Mouse (Mus musculus) spleen, postnatal 36 days (tissue): ENCODE measurements around the gene Slit3.

Experiments used
- DNase-seq, 2 experiments: peaks; one replicate each; pipeline ENCODE4 v3.0.0; 2022; ENCODE audit warnings: low spot score in 2 of 2, mixed read lengths in 1 of 2

Gene Slit3

DNA sequence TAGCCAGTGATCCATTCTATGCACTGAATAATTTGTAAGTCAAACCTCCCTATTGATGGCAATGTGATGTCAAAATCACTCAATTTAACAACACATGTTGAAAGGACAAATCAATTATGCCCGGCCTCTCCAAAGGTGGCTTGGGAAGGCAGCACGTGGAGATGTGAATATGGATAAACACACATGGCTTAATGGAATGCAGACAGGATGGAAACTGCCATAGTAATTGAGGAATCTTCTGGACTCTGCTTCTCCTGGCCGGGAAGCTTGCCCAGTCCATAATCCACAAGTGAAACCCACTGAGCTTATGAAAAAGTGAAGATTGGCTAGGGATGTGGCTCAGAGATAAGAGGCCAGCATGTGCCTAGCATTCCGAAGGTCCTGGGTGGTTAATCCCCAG lies 227.1 kb downstream of the Slit3 start:
- DNase-seq: no peak

DNA sequence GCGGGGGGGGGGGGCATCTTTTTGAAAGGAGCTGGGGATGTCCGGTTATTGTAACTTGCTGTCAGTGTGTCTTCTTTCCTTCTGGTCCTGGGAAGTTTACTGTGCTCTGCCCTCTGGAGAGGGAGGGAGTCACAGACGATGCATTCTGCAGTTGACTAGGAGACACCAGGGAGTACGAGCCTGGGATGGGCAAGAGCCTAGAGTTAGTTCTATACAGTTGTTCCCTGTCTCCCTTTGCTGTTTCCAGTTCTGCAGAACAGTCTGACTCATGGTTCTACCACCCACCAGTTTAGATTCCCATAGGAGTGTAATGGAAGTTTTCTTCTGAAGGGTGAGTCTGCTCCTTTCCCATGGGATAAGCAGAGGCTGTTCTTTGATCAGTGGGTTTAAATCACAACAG lies 229.9 kb downstream of the Slit3 start:
- no peak for DNase-seq

DNA sequence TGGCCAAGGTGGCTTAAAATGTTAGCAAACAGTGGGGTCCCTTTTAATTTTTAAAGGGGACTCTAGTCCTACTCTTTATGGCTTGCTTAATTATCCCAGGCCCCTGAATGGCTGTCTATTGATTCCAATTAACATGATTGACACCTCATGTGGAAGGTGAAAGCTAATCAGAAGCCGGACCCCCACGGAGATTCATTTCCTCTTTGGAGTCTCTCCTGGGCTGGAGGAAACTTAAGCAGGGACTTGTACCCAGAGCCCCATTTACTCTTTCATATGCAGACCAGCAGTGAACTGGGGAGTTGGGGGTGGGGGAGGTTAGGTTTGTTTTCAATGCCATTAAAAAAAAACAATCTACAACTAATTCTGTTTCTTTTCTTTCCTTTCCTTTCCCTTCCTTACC lies 230.4 kb downstream of the Slit3 start:
- DNase-seq: no peak

DNA sequence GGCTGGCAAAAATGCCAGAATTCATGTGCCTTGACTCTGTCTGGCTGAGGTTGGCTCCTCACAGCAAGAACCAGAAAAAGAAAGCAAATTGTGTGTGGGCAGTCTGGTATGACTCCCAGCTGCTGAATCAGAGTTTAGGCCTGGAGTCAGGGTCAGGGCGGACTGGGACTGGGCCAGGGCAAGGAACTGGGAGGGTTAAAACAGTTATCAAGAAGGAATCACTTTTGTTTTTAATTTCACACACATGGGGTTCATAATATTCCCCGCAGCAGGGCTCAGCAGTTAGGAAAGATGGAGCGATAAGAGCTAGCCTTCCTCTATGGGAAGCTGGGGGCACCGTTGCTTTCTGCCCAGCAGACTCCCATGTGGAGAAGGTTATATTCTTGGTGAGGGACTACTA lies 234.8 kb downstream of the Slit3 start:
- DNase-seq: no peak

DNA sequence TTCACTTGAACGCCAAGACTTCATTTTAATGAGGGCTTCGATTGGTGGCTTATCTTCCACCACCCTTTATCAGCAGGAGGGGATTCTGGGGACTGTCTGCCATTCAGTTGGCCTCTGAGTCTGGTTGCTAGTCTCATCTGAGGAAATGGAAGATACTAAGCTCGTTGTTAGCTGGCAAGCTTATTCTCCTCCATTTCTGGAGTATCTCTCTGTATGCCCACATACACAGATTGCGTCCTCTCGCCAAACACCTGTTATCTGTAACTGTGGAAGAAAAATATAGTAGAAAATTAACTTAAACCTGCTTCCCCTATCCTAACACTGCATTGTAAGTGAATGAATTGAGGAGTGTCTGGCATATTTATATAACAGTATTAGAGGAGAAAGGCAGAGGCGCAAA lies 240.0 kb downstream of the Slit3 start:
- no peak for DNase-seq

DNA sequence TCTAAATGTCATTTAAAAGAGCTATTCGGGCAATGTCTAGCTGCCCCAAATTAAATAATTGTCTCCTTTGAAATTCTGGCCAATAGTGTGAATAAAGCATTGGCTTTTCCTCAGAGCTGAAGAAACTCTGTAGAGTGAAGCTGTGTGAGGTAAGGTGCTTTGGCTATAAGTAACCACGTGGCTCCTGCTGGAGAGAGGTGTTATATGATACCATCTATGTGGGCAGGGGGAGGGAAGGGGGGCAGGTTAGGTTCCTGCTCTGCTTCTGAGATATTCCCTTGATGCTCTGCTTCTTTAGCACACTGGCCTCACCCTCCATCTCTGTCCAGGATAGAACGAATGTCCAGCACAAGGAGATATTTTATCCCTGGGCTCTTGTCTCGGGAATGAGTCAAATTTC lies 242.0 kb downstream of the Slit3 start:
- no peak for DNase-seq

DNA sequence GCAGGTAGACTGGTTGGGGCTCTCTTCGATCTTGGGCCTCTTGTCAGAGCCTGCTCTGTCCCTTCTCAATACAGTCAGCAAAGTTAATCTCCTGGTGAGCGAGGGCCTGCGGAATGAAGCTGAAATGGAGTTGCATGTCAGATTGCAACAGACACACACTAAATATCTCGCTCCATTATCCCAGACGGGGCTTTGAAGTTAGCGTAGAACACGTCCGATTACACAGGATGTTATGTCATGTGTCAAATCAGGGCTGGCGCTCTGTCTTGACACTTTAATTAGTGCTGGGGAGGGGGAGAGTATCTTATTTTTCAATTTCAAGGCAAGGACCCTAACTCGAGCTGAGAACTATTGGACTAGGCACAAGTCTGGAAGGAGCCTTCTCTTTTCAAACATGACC lies 243.4 kb downstream of the Slit3 start:
- DNase-seq: no peak

DNA sequence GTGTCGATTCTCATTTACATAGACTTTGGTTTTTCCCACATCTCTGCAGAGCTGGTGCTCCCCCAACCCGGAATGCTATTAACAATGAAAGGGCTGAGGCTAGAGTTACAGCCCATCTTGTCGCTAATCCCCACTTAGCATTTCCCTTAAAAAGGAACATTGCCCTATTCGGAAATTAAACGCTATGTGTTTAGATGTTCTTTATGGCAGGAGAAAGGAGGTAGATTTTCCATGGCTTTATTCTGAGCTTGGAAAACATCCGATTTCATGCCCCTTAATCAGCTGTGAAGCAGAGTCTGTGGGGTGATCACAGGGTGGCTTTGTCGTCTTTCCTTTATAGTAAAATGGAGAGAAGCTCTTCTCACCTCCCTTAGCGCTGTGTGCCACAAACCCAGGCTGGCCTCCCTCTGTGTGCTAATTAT lies 244.5 kb downstream of the Slit3 start:
- DNase-seq: no peak

DNA sequence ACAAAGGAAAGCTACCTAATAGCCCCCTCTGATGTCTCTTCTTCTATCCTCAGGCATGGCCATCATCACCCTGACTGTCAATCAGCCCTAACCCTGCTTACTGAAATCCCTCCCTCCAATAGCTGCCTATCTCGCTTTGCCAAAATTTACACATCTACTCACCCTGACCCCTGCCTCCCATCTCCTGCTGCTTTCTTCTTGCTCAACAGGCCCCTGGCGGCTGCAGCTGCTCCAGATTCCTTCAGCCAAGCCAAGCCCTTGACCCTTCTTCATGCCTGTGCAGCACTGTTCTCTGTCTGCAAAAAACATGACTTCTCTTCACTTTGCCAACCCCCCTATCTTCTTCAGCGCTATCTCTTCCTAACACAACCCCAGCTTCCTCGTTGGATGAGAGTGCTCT lies 245.6 kb downstream of the Slit3 start:
- DNase-seq: no peak

DNA sequence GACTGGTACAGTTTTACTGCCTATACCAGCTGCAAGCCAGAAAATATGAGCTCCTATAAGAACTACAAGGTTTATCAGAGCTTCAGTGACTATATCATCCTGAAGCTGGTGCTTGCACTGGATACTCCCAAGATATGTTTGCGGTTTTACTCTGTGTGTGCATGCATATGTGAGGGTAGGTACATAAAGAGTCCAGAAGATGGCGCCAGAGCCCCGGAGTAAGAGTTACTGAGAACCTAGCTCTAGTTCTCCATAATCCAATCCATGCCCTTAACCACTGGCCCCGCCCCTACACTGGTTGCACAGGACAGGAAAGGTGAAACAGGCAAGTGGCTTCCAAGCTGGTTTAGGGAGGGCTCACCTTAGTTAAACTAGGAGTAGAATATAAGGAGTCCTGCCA lies 246.2 kb downstream of the Slit3 start:
- no peak for DNase-seq

DNA sequence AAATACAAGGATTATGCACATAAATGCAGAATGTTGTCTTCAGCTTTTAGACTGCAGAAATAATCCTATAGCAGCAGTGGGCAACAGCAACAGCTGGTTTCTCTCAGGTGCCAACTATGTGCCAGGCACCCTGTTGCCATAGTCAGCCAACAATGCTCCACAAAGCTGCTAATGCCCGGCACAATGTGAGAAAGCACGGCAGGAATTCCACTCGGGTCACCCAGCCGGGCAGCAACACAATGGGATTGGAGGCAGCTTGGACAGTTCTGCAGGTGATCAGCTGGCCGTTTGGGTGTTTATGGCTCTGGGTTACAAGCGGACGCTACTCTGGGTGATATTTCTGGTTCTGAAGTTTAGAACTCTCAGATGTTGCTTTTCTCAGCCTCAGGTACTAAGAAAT lies 248.9 kb downstream of the Slit3 start:
- no peak for DNase-seq

DNA sequence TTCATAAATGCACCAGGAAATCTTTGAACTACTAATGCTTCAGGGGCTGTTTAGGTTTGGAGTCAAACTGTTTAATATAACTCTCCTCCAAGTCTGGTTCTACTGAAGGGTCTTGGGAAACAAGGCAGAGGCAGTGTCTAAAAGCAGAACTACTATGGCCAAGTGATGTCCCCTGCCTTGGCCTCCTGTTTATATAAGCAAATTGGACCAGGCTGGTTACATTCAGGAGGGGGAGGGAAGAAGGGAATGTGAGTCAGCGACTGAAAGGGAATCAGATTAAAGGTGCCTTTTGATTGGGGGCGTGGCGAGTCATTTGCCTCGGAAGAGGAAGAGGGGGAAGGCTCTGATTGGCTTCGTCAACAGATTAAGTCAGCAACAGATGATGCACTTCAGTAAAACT lies 249.7 kb downstream of the Slit3 start:
- no peak for DNase-seq

DNA sequence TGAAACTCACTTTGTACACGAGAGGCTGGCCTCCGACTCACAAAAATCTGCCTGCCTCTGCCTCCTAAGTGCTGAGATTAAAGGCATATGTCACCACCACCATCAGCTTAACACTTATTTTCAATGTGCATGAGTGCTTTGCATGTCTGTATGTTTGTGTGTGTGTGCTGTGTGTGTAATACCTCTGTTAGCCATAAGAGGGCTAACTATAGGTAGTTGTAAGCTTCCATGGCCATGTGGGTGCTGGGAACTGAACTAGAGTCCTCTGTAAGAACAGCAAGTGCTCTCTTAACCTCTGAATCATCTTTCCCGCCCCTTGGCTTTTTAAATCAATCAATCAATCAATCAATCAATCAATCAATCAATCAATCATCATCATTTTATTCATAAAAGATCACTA lies 251.4 kb downstream of the Slit3 start:
- DNase-seq: no peak

DNA sequence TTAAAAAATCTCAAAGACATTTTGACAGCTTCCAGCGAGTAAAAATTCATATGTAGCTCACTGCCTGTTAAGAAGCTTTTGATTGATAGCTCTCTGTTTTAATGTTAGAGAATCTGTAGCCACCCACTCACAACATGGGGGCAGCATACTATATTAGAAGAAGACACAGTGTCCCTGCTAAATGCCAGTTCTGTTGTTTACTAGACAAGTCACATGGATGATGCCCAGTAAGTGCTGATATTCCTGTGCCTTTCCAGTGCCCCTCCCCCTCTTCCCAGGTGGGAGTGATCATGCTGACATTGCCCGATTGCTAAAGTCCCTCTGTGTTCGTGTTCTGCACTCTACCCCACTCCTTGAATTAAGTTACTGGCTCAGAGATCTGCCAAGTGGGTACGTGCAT lies 254.0 kb downstream of the Slit3 start:
- DNase-seq: no peak

DNA sequence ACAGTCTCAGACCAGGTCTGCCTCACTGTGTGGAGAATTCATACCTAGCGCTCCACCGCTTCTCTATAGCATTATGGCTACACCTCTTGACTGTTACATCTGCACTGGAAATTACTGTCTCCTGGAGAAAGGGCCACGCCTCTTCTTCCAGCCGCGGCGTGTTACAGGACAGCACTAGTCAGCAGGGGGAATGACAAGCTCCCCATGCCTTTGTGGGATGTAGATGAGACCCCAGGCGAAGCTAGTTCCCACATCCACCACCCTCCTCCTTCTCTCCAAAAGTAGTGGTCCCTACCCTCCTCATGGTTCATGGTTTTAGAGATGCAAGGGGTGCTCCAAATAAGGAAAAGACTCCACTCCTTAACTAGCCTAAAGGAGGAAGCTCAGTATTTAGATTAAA lies 257.8 kb downstream of the Slit3 start:
- DNase-seq: no peak

DNA sequence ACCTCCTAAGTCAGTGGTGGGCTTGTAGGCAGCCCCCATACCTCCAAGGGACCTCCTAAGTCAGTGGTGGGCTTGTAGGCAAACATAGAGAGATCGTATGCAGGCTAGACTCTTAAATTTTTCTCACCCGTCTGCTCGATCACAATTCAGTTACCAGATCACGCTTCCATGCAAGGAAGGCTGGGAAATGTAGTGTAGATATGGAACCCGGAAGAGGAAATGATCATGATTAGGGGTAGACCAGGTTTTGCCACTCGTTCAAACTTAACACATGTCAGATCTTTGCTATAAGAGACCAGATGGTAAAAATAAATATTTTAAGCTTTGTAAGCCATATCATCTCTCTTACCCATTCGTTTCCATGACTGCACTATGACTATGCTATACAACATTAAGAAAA lies 258.4 kb downstream of the Slit3 start:
- no peak for DNase-seq

DNA sequence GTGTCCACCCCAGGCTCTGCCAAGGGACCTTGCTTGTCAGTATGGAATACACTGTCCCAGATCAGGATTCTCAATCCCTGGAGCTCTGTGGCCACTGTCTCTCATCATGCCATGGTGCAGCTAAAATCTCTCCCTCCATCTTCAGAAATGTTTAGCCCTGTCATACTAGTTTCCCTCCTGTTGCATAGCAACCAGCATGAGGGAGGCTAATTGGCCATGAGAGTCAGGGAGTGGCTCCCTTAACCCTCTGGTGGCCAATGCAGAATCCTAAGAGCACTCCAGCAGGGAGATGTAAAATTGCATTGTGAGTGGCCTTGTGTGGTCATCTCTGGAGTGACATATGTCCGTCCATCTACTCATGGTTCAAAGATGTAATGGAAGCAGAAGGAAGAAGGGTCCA lies 259.7 kb downstream of the Slit3 start:
- no peak for DNase-seq

DNA sequence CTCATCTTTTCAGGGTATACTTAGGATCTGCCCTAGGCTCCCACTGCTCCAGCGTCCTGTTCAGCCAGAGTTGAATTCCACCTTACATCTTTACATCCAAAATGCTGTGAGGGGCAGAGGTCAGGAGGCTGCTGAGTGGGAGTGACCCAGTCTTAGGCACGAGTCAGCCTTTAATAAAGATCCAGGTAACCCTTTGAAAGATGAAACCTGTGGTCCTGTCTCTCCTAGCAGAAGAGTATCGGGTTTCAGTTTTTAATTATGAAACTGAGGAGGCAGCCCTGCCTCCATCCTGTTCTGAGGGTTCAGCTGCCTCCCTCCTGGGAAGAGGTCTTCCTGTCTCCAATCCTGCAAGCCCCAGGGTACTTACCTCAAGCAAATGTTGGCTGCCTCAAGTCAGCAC lies 264.4 kb downstream of the Slit3 start:
- DNase-seq: no peak

DNA sequence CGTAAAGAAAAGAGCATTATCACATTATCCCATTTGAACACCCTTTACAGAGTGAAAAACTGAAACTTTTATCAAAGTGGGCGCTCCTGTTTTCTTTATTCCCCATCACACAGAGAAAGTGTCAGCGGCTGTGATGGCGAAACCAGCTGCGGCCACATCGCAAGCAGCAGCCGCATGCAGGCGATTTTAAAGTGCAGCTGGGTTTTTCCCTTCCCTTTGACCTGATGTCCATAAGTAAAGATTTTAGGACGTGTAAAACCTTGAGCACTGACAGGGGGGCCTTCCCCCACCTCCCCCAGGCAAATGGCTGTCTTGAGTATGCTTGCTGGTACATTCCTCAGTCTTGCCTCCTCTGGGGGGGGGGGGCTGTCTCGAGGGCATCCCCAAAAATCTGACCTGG lies 266.8 kb downstream of the Slit3 start:
- no peak for DNase-seq

DNA sequence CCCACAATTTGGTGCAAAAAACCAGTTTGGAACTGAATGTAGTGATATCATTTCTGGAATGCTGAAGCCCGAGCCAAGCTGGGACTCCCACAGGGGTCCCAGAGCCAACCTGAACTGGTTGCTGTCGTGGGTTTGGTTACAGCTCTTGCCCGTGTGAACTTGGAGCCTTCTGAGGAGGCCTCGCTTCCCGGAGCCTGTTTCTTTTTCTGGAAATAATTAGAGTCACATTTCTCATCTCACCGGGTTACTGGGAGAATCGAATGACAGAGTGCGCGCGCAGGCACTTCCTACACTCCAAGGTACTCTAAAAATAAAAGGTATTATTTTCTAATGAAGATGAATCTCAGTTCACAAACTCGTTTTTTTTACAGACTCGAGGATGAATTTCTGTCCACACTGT lies 267.4 kb downstream of the Slit3 start:
- no peak for DNase-seq

DNA sequence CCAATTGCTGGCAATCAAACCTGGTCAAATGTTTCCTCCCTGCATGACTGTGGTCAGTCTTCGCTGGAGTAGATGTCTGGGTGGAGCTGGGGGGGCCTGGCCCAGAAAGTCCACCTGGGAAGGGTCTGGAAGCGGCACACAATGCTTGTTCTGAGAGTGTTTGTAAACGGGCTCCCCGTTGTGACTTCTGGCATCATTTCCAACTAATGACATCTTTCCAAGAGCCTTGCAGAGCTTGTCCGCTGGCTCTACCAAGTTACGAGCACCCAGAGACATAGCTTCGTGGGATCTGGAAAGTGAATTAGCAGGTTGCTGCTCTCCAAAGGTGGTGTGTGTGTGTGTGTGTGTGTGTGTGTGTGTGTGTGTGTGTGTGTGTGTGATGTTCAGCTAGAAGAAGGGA lies 268.3 kb downstream of the Slit3 start:
- DNase-seq: no peak

DNA sequence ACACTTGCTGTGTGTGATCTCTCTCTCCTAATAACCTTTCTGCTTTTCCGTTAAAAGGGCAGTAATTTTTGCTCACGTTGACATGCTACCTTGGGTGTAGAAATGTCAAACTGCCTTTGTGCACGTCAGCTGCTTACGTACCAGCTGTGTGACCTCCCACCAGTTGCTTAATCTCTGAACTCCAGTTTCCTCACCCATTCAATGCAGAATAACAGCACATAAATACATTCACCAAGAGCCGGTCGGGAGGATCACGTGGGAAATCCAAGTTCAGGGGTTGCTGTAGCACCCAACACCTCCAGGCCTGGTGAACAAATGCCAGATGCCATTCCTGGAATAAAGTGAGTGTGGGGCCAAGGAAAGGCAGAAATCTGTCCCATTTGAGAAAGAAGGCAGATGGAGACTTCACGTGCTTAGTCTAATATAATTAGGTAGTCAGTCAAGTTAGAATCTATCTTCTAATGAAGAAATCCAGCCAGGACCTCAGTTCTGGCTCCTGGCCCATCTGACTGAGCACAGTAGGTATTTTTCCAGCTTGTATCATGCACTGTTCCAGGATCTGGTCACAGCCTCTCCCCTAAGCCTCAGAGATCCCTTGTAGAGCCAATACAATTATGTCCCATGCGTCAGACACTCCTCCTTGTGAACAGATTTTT lies 268.9 kb downstream of the Slit3 start:
- no peak for DNase-seq

DNA sequence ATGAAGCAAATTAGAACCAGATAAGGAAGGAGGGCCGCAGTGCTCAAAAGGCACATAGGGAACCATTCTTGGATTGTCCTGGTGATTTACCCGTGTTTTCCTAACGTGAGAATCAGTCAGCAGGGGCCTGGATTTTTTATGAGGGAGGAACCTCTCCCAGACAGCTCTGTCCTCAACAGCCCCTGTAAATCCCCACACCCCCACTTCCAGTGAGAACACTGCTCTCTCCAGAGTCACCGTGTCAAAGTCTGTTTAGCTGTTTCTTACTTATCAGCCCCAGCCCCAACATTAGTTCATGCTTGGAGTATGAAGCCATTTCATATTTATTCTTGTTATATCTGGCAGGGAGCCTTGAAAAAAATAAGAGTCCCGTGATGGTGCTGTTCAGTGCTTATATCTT lies 272.8 kb downstream of the Slit3 start:
- DNase-seq: no peak

DNA sequence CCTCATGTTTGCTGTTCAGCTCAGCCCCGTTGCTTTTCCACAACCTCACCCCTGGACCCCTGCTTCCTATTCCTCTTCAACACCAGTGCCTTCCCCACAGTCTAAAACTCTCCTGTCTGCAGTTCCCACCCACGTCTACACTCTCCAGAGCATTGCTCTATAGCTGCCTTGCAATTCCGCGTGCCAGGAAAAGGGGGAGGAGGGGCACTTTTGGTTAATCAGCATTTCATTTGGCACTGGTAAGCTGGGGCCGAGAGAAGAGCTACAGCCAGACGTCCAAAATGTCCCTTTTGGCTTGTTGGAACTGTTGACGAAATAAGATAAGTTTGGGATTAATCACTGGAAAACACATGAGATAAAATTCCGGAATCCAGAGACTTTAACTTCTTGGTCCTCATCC lies 274.4 kb downstream of the Slit3 start:
- no peak for DNase-seq

DNA sequence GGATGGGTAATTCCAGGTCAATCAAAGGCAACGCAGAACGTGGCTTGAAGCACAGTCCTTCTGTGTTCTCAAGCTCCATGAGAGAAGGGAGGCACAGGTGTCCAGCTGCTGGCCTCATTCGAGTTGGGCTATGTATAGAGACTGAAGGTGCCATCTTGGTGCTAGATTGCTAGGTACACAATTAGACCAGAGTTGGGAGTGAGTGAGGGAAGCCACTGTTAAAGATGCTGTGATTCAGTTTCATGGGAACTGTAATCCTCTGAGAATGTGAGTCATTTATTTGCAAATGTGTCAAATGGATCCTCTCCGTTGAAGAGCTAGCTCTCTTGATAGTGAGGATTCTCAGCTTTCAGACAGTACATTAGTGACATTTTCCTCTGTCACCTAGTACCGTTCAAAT lies 277.3 kb downstream of the Slit3 start:
- DNase-seq: no peak
